Mouse (Mus musculus) megakaryocyte, embryonic 14.5 days (primary cell): ENCODE measurements around the gene Hkdc1.

Source experiments
- FLI1 ChIP-seq: IDR thresholded peaks from 2 replicates; pipeline ENCODE4 v1.6.1; 2012; ENCODE audit warnings: low read length, inconsistent platforms, mixed read lengths
- GATA1 ChIP-seq: IDR thresholded peaks from 3 replicates; pipeline ENCODE4 v1.6.1; 2012; ENCODE audit warnings: mixed read lengths, low read length, inconsistent platforms, borderline replicate concordance

DNA sequence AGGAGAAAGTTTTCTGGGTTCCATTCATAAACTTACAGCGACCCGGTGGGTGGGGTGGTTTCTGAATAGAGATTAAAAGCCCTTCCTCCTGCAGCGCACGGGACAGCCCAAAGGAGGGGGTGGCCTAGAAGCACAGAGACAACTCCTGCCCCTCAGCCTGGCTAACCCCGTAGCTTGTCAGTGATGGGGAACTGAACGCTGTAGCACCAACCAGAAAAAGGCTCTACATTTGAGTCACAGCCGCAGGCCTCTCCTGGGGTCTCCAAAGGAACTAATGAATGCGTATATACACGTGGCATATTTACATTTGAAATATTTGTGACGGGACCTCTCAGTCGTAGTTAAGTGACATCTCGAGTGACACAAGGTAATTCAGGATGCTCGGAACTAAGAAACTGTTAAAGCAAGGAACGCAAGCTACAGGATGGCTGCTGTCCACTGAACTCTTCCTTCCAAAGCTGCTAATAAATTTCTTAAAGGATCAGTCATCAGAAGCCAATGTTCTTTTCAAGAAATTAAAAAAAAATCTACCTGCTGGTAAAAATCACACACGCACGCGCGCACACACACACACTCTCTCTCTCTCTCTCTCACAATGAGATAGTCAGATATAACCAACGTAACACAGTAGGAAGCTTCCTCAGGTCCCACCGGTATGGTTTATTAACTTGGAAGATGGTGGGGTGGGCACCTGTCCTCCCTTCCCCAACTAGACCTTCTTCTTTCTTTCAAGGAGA is 87.4 kb downstream of the Hkdc1 start:
- TF ChIP-seq GATA1: no peak
- TF ChIP-seq FLI1: no peak
